Mouse (Mus musculus) lung, embryonic 15.5 days (tissue): ENCODE measurements around the gene Cnot10. TPM values are rescaled to one million over a fixed set of nuclear protein-coding genes. Genes with fewer than 3 reads are reported as not detected.
"Not testable (repeated sequence)": the region's sequence is repeated elsewhere in the genome, so short reads cannot be mapped to it uniquely, and the experiment has no call there.

Experiments
- ATAC-seq: fragments of 200-750 bp; cut with Nextera tagmentation; 2 replicates; pipeline ENCODE4 v1.8.0; 2017; ENCODE audit warnings: moderate number of reproducible peaks, borderline replicate concordance; ENCODE audit not compliant: low FRiP score, low TSS enrichment; ENCODE audit errors: extremely low read depth
- H3K27ac ChIP-seq: fragments of 300-500 bp; sonication (generic); 2 replicates; pipeline ENCODE4 v1.5.1; 2015; ENCODE audit warnings: moderate library complexity, mild to moderate bottlenecking, inconsistent platforms
- H3K27me3 ChIP-seq: fragments of 300-500 bp; sonication (generic); 2 replicates; pipeline ENCODE4 v1.6.1; 2015; ENCODE audit warnings: inconsistent platforms
- H3K36me3 ChIP-seq: fragments of 300-500 bp; sonication (generic); 2 replicates; pipeline ENCODE4 v1.6.1; 2015; ENCODE audit warnings: inconsistent platforms
- H3K4me1 ChIP-seq: fragments of 300-500 bp; sonication (generic); 2 replicates; pipeline ENCODE4 v1.6.1; 2015; ENCODE audit warnings: inconsistent platforms
- H3K4me2 ChIP-seq: fragments of 300-500 bp; sonication (generic); 2 replicates; pipeline ENCODE4 v1.6.1; 2015; ENCODE audit warnings: inconsistent platforms, mild to moderate bottlenecking, moderate library complexity
- H3K4me3 ChIP-seq: fragments of 300-500 bp; sonication (generic); 2 replicates; pipeline ENCODE4 v1.5.1; 2015; ENCODE audit warnings: mild to moderate bottlenecking, inconsistent platforms
- H3K9ac ChIP-seq: fragments of 300-500 bp; sonication (generic); 2 replicates; pipeline ENCODE4 v1.6.1; 2015; ENCODE audit warnings: inconsistent platforms
- H3K9me3 ChIP-seq: fragments of 300-500 bp; sonication (generic); 2 replicates; pipeline ENCODE4 v1.6.1; 2016; ENCODE audit warnings: inconsistent platforms
- WGBS: fragments of 180-500 bp; shearing (Covaris S2); methylation state at CpG from one replicate; pipeline ENCODE4 v1.1.7; 2015; 5-methylcytosine and 5-hydroxymethylcytosine counted together
- polyA plus RNA-seq: library from polyadenylated mRNA; unstranded; fragments of >200 nt; fragmentation: Nextera tagmentation; extraction: Ambion mirVana; gene quantifications from 2 replicates; pipeline ENCODE4 v1.2.1, GENCODE M21; 2015

Cnot10 gene
- polyA plus RNA-seq, 1 experiment from 2014 or later = 65.3 TPM

DNA sequence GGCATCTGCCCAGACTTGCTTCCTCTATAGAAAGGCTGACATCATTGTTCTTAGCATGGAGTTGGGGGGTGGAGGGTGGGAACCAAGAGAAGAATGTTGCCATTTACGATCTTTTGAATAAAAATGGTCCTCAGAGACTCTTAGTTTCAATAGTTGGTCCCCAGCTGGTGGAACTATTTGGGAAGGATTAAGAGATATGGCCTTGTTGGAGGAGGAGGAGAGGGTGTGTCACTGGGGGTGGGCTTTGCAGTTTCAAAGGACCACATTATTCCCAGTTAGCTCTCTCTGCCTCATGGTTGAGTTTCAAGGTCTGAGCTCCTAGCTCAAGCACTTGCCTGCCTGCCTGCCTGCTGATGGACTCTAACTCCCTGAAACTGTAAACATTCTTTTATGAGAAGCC is 32.0 kb upstream of the Cnot10 start:
- Histone ChIP-seq H3K9ac (no peak overlapping the region), H3K4me2 (no peak overlapping the region), H3K9me3 (no peaks in the 10 kb centered on the region), H3K4me3 (no peak overlapping the region), H3K4me1 (peaks cover 7% of the 10 kb centered on the region), H3K27me3 (no peaks in the 10 kb centered on the region), H3K36me3 (no peaks in the 10 kb centered on the region), H3K27ac (no peak overlapping the region)
- no peak for ATAC-seq
- WGBS = 68% methylated on average over 1 of the region's 1 CpGs

DNA sequence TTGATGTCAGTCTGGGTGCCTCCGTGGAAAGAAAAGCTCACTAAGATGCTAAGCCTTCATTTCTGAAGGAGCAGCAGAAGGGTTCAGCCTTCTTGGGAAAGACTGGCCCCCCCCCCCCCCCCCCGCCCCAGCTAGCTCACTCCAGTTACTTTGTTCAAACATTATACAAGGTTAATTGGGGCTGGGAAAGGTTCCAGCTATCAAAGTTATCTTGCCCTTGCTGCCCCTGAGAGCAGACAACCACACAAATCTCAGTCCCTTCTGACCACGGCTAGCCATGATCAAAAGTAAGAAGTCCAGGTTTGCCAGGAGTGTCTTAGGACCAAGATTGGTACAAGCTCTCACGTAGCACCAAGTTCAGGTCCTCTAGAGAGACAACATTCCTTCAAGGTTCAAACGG is 29.0 kb upstream of the Cnot10 start:
- Histone ChIP-seq H3K27ac (no peak overlapping the region), H3K27me3 (no peaks in the 10 kb centered on the region), H3K4me3 (no peak overlapping the region), H3K9me3 (no peaks in the 10 kb centered on the region), H3K4me1 (peaks cover 7% of the 10 kb centered on the region), H3K4me2 (no peak overlapping the region), H3K36me3 (no peaks in the 10 kb centered on the region), H3K9ac (no peak overlapping the region)
- WGBS = 40% methylated on average over 5 of the region's 5 CpGs
- ATAC-seq = no peak

DNA sequence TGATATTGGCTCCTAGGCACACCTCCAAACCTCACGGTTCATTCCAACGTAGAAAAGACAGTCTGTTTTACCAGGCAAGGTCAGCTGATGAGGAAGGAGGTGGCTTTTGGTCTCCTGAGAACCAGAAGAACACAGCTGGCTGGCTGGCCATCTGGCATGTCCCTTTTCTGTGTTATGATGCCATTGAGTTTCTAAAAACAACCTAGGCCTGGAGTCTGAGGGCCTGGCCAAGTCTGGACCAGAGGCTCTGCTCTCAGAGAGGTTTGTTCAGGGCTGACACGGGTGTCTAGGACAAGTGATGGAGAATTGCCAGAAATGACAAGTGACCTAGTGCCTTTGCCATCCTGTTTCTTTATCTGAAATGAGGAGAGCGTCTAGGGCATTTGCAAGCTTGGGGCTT is 28.1 kb upstream of the Cnot10 start:
- Histone ChIP-seq H3K36me3 (no peaks in the 10 kb centered on the region), H3K4me3 (no peak overlapping the region), H3K4me2 (no peak overlapping the region), H3K27ac (no peak overlapping the region), H3K27me3 (no peaks in the 10 kb centered on the region), H3K4me1 (peaks cover 4% of the 10 kb centered on the region), H3K9ac (no peak overlapping the region), H3K9me3 (no peaks in the 10 kb centered on the region)
- WGBS = 64% methylated on average over 4 of the region's 4 CpGs
- ATAC-seq = no peak

- Histone ChIP-seq H3K27ac (no peak overlapping the region), H3K4me1 (no peaks in the 10 kb centered on the region), H3K9ac (no peak overlapping the region), H3K4me3 (no peak overlapping the region), H3K36me3 (no peaks in the 10 kb centered on the region), H3K9me3 (no peaks in the 10 kb centered on the region), H3K4me2 (no peak overlapping the region), H3K27me3 (no peaks in the 10 kb centered on the region)
- ATAC-seq = no peak
- WGBS = 77% methylated on average over 10 of the region's 10 CpGs
Measured at GRCm38 (mm10) chr9:114666858-114667257, 26.9 kb upstream of the Cnot10 start.

DNA sequence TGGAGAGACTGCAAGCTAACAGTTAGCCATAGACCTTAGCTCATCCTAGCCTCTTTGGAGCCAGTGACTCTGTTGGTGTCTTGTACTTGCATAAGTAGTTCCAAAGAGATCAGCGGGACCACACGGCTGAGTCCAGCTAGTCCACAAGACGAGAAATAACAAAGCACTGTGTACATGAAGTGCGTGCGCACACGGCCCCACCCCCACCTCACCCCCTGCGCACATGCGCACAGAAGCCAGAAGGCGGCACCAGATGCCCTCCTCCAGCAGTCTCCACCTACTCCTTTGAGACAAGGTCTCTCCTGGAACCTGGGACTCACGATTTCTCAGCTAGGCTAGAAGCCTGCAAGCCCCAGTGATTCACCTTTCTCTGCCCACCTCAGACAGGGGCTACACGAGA is 23.8 kb upstream of the Cnot10 start:
- no peaks in the 10 kb centered on the region for H3K27me3 ChIP-seq
- H3K27ac ChIP-seq = no peak overlapping the region
- H3K4me1 ChIP-seq = no peaks in the 10 kb centered on the region
- WGBS = 77% methylated on average over 11 of the region's 11 CpGs
- H3K9me3 ChIP-seq = no peaks in the 10 kb centered on the region
- H3K4me3 ChIP-seq = no peak overlapping the region
- no peak for ATAC-seq
- no peak overlapping the region for H3K9ac ChIP-seq
- no peak overlapping the region for H3K4me2 ChIP-seq
- H3K36me3 ChIP-seq = no peaks in the 10 kb centered on the region

DNA sequence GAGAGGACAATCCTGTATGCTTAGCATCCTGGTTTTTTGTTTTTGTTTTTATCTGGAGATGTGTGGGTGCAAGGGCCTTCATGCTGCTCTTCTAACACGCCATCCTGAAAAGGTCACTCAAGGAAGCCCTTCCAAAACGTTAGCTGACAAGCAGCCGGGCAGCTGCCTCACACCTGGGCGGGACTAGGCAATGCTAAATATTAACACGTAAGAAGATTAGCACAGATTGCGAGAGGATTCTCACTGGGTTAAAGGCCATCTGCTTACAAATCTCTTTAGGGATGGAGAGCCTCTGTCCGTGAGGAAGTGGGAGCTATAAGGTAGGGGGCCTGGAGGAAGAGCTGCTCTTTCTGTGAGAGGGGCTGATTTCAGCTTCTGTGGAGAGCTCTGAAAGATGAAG is 22.0 kb upstream of the Cnot10 start:
- Histone ChIP-seq H3K4me1 (no peaks in the 10 kb centered on the region; the same call in 1 of the 2 replicates), H3K4me3 (no peak overlapping the region), H3K9ac (no peak overlapping the region), H3K4me2 (no peak overlapping the region), H3K27ac (no peak overlapping the region), H3K9me3 (no peaks in the 10 kb centered on the region), H3K36me3 (no peaks in the 10 kb centered on the region), H3K27me3 (no peaks in the 10 kb centered on the region)
- 27% methylated on average over 7 of the region's 7 CpGs for WGBS
- ATAC-seq = no peak

DNA sequence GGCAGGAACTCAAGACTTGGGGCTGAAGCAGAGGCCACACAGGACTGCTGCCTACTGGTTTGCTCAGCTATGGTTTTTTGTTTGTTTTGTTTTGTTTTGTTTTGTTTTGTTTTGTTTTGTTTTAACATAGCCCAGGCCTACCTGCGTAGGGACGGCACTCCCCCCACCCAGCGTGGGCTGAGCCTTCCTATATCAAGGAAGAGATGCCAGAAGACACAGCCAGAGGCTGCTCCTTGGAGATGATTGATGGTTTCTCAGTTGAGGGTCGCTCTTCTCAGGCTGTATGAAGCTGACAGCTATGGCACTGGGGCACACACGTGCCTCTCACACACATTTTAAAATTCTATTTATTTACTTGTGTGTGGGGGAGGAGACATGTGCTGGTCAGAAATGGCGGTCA is 21.0 kb upstream of the Cnot10 start:
- Histone ChIP-seq H3K4me2 (no peak overlapping the region), H3K4me1 (no peaks in the 10 kb centered on the region; the same call in 1 of the 2 replicates), H3K9me3 (no peaks in the 10 kb centered on the region), H3K4me3 (no peak overlapping the region), H3K27me3 (no peaks in the 10 kb centered on the region), H3K36me3 (no peaks in the 10 kb centered on the region), H3K9ac (no peak overlapping the region), H3K27ac (no peak overlapping the region)
- ATAC-seq = no peak
- 49% methylated on average over 6 of the region's 6 CpGs for WGBS

DNA sequence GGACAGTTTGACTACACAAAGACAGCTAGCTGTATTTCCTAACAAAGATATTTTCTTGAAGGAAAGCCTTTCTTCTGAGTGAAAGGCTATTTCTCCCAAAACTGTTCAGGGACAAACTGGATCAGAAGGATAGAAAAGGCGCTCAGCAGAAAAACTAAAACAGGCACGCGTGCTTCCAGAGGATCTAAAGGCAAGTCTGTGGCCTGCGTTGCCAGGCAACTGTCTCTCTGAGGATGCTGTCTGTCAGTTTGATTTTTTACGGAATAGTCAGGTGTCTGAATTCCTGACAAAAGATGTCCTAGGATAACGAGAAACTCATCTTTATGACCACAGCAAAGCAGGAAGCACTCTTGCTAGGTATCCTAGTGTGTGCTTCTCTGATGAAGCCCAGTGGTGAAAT is 20.5 kb upstream of the Cnot10 start:
- no peaks in the 10 kb centered on the region for H3K27me3 ChIP-seq
- H3K36me3 ChIP-seq = no peaks in the 10 kb centered on the region
- no peaks in the 10 kb centered on the region; the same call in 1 of the 2 replicates for H3K4me1 ChIP-seq
- no peak overlapping the region for H3K9ac ChIP-seq
- no peak overlapping the region for H3K27ac ChIP-seq
- H3K4me2 ChIP-seq = no peak overlapping the region
- no peak overlapping the region for H3K4me3 ChIP-seq
- ATAC-seq = no peak
- no peaks in the 10 kb centered on the region for H3K9me3 ChIP-seq
- WGBS = 77% methylated on average over 6 of the region's 6 CpGs

GRCm38 (mm10) chr9:114656701-114657100 is 16.7 kb upstream of the Cnot10 start:
- Histone ChIP-seq H3K27me3 (no peaks in the 10 kb centered on the region), H3K4me1 (no peaks in the 10 kb centered on the region; the same call in 1 of the 2 replicates), H3K9ac (no peak overlapping the region), H3K4me2 (no peak overlapping the region), H3K9me3 (no peaks in the 10 kb centered on the region), H3K36me3 (no peaks in the 10 kb centered on the region), H3K27ac (no peak overlapping the region), H3K4me3 (no peak overlapping the region)
- WGBS = 75% methylated on average over 3 of the region's 3 CpGs
- ATAC-seq = no peak

DNA sequence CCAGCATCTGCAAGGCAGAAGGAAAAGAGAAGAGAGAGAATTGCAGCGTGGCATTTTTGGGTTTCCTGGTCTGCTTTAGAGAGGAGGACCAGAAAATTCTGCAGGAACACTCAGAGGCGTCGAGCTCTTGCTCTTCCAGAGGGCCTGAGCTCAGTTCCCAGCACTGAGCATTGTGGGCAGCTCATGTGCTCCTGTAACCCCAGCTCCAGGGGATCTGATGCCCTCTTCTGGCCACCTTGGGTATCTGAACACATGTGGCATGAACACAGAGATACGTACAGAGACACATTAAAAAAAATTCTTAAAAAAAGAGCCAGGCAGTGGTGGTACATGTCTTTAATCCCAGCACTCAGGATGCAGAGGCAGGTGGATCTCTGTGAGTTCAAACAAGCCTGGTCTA is 15.4 kb upstream of the Cnot10 start:
- WGBS = 88% methylated on average over 4 of the region's 4 CpGs
- H3K4me3 ChIP-seq = no peak overlapping the region
- no peaks in the 10 kb centered on the region; the same call in 1 of the 2 replicates for H3K27me3 ChIP-seq
- no peak for ATAC-seq
- H3K9me3 ChIP-seq = no peaks in the 10 kb centered on the region
- H3K27ac ChIP-seq = no peak overlapping the region
- H3K9ac ChIP-seq = no peak overlapping the region
- no peaks in the 10 kb centered on the region; the same call in 1 of the 2 replicates for H3K4me1 ChIP-seq
- no peak overlapping the region for H3K4me2 ChIP-seq
- H3K36me3 ChIP-seq = no peaks in the 10 kb centered on the region

DNA sequence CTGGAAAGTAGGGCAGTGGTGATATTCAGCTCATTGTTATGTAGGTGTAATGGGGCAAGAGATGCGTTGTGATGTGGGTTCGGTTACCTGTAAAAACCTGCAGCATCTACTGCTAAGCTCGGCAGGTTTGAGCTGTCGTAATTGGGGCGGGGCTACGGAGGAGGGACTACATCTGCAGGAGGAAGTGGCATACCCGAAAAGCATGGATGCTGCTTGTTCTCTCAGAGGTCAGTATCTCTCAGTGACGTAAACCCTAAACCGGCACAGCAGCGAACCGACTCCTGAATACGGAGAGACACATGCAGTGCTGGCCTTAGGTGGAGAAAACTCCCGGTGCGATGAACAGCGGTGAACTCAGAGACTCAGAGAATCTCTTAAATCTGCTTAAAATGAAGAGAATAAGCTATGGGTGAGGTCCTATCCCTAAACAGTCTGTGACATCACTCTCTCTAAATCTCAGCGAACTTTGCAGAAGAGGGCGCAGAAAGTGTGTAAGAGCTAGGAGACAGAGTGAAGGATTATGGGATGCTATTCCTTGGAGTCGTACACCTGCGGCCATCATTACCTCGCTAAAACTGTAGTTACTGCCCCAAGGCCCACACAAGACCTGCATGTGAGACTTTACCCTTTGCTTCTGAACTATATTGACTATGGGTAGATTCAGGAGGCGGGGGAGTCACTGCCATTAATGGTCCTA is 11.1 kb upstream of the Cnot10 start:
- peak overlapping the region; percentile 10; the same call in 1 of the 2 replicates for H3K4me2 ChIP-seq
- H3K4me3 ChIP-seq = no peak overlapping the region
- H3K36me3 ChIP-seq = no peaks in the 10 kb centered on the region
- H3K27me3 ChIP-seq = no peaks in the 10 kb centered on the region; the same call in 1 of the 2 replicates
- ATAC-seq = no peak
- H3K9me3 ChIP-seq = no peaks in the 10 kb centered on the region
- no peak overlapping the region for H3K27ac ChIP-seq
- H3K4me1 ChIP-seq = no peaks in the 10 kb centered on the region
- 53% methylated on average over 21 of the region's 21 CpGs for WGBS
- no peak overlapping the region for H3K9ac ChIP-seq

DNA sequence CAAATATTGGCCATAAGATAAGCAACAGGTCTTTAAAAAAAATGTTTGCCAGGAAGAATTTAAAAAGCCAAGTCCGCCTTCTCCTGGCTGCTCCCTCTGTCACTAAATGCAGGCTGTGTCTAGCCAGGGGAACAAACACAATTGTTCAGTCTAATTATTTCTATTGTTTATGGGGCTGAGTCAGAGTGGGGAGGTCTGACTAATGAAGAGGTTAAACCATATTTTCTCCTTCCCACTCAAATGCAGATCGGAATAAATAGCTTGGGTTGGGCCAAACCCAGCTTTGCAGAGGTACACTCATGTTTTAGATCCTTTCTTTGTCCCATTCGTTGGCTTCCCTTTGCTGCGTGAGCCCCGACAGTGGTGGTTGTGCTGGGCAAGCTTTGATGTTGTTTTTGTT is 9.4 kb upstream of the Cnot10 start:
- no peak for ATAC-seq
- whole genome bisulfite sequencing = 52% methylated on average over 5 of the region's 5 CpGs

DNA sequence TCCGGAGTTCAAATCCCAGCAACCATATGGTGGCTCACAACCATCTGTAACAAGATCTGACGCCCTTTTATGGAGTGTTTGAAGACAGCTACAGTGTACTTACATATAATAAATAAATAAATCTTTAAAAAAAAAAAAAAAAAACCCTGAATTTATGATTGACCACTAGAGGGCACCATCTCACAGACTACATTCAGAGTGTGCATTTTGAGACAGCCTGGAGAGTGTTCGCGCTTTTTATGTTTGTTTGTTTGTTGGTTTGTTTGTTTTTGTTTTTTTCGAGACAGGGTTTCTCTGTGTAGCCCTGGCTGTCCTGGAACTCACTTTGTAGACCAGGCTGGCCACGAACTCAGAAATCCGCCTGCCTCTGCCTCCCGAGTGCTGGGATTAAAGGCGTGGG is 8.5 kb upstream of the Cnot10 start:
- not testable (repeated sequence) for H3K4me3 ChIP-seq, H3K4me2 ChIP-seq, H3K27me3 ChIP-seq, H3K36me3 ChIP-seq, H3K27ac ChIP-seq, ATAC-seq, H3K9ac ChIP-seq, H3K4me1 ChIP-seq, H3K9me3 ChIP-seq
- WGBS = 47% methylated on average over 9 of the region's 9 CpGs

More for the DNA sequence above, 9.4 kb upstream of the Cnot10 start:
- Histone ChIP-seq H3K4me2 (no peak overlapping the region), H3K9me3 (no peaks in the 10 kb centered on the region), H3K9ac (no peak overlapping the region), H3K27me3 (peaks cover under 1% of the 10 kb centered on the region; the same call in 1 of the 2 replicates), H3K36me3 (no peaks in the 10 kb centered on the region), H3K4me1 (no peaks in the 10 kb centered on the region), H3K4me3 (no peak overlapping the region), H3K27ac (no peak overlapping the region)
